ENCODE assay signal across 13 mouse cellular contexts in the genomic region with DNA sequence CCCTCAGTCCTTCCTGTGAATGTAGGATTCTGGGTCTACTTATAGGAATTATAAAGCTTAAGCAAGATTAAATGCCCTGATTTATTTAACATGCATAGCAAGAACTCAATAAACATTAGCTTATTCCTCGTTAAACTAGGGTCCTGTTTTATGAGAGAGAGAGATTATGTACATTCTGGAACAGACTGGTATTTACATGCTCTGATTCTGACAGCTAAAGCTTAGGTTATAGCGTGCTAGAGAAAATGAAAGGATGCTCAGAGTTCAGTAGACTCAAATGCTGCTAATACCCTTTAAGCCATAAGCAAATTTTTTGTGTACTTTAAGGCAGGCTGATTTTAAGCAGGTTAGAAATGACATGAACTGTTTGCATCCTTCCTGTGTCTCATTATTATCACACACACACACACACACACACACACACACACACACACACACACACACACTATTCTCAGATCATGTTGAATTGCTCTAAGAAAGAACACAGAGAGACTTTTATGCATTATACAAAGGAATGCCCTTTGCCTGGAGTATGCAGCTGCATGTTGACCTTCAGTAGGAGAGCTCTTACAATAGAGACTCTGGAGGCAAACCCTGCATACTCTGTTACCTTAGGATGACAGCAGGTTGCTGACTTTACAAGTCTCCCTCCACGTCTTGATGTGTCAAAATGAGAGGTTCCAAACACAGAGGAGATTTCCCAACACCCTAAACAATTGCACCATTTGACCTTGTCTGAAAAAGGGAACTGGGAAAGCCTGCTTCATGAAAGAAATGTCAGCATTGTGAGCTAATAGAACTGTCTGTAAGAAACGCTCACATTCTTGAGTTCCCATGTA.
A peak's percentile ranks its signal among the peaks of the same experiment; 100 is the strongest.
DNase-seq lines count a peak whose midpoint lies in the region; ATAC-seq and TF ChIP-seq lines count a peak whose summit lies in the region.
"Had no signal": no experiment of that assay in that cellular context is flagged by ENCODE, and none has a peak within 500 bp of the region (broad histone marks: within the 10 kb centered on the region; RNA-seq: fewer than 3 reads in every experiment).

No protein-coding gene starts in this region.

- no peaks in the 10 kb centered on the region for H3K9me3 ChIP-seq in midbrain, embryonic 14.5 days (ENCODE audit: control insufficient read depth, low read length)
- H3K9me3 ChIP-seq: embryonic facial prominence, embryonic 12.5 days; heart, embryonic 13.5 days; liver, embryonic 15.5 days had no signal

- no peak for TF ChIP-seq POLR2A in brain, embryonic 14.5 days (IDR thresholded peaks at IDR 0.05; ENCODE audit: borderline replicate concordance, extremely low read depth, insufficient read depth, insufficient read length, poor library complexity, severe bottlenecking)

- peaks cover 14% of the 10 kb centered on the region for H3K4me1 ChIP-seq in midbrain, embryonic 14.5 days (ENCODE audit: control insufficient read depth, insufficient read depth, low read length)
- H3K4me1 ChIP-seq: heart, embryonic 13.5 days; liver, embryonic 15.5 days had no signal

- H3K36me3 ChIP-seq in midbrain, embryonic 14.5 days (ENCODE audit: control insufficient read depth, insufficient read depth, low read length) = no peaks in the 10 kb centered on the region
- H3K36me3 ChIP-seq: embryonic facial prominence, embryonic 12.5 days; heart, embryonic 13.5 days; liver, embryonic 15.5 days had no signal

- no peaks in the 10 kb centered on the region for H3K27me3 ChIP-seq in midbrain, embryonic 14.5 days (ENCODE audit: control insufficient read depth, insufficient read depth, low read length)
- H3K27me3 ChIP-seq: embryonic facial prominence, embryonic 12.5 days; heart, embryonic 13.5 days; liver, embryonic 15.5 days had no signal

- H3K4me3 ChIP-seq in midbrain, embryonic 14.5 days (replicated peaks; ENCODE audit: low read depth, low read length) = no peak overlapping the region
- H3K4me3 ChIP-seq: embryonic facial prominence, embryonic 12.5 days; heart, embryonic 13.5 days; liver, embryonic 15.5 days had no signal

- H3K4me2 ChIP-seq in midbrain, embryonic 14.5 days (ENCODE audit: low read length) = no peak overlapping the region
- H3K4me2 ChIP-seq: embryonic facial prominence, embryonic 12.5 days; heart, embryonic 13.5 days; liver, embryonic 15.5 days had no signal

- DNase-seq in lung, postnatal 10 days = peak; percentile 2
- no peak for DNase-seq in lung, adult 18-20 months
- peak; percentile 65 for DNase-seq in brain, embryonic 14.5 days (ENCODE audit: low read depth)
- peak; percentile 43 for DNase-seq in midbrain, embryonic 14.5 days
- no peak for DNase-seq in gastrocnemius, postnatal 36 days
- DNase-seq in cerebellum, adult 11-12 months = no peak
- DNase-seq: cerebellum, adult 18-20 months had no signal

- no peak for TF ChIP-seq CTCF in brain, embryonic 14.5 days (IDR thresholded peaks at IDR 0.05; ENCODE audit: borderline replicate concordance, extremely low read depth, insufficient read depth, insufficient read length)

- H3K9ac ChIP-seq in midbrain, embryonic 14.5 days (replicated peaks; ENCODE audit: low read length) = no peak overlapping the region
- H3K9ac ChIP-seq: embryonic facial prominence, embryonic 12.5 days; heart, embryonic 13.5 days; liver, embryonic 15.5 days had no signal

- peak; percentile 97 for ATAC-seq in granulocyte monocyte progenitor cell, adult 5-6 weeks (replicated peaks; ENCODE audit: poor library complexity, severe bottlenecking)
- ATAC-seq in midbrain, embryonic 14.5 days (ENCODE audit: low FRiP score, low TSS enrichment) = no peak
- ATAC-seq in frontal cortex, adult (ENCODE audit: low TSS enrichment) = no peak
- ATAC-seq: intestine, postnatal 0 days had no signal

- intact Hi-C loops in gastrocnemius, postnatal 36 days (cut with DNase I) = no loop called here

- 24% methylated on average over 4 of the region's 4 CpGs for WGBS in midbrain, embryonic 14.5 days

- H3K27ac ChIP-seq in midbrain, embryonic 14.5 days (replicated peaks; ENCODE audit: low read depth, low read length) = peak overlapping the region; percentile 27; the same call in 1 of the 2 replicates
- H3K27ac ChIP-seq: embryonic facial prominence, embryonic 12.5 days; heart, embryonic 13.5 days; liver, embryonic 15.5 days had no signal

Comparison
In these comparisons a context has a peak if more than half of its experiments do, and no peak if none do; other contexts are left out.
1. DNase-seq: peak in lung, postnatal 10 days (single experiment), brain, embryonic 14.5 days (single experiment) and midbrain, embryonic 14.5 days (single experiment); none in lung, adult 18-20 months (0 of 2), gastrocnemius, postnatal 36 days (0 of 2) and cerebellum, adult 11-12 months (single experiment).